Mouse (Mus musculus) E14TG2a.4 (cell line): Measurements from ENCODE around the gene Trp53.

ENCODE experiments used
- CTCF ChIP-seq: conservative IDR thresholded peaks from 2 replicates; pipeline ENCODE4 v1.5.1; 2014; ENCODE audit warnings: low read length
- NANOG ChIP-seq: IDR thresholded peaks from 2 replicates; pipeline ENCODE4 v1.6.1; 2014; ENCODE audit warnings: borderline replicate concordance, low read length, mixed read lengths
- POU5F1 ChIP-seq: IDR thresholded peaks from 2 replicates; pipeline ENCODE4 v1.6.1; 2014; ENCODE audit warnings: low read length, borderline replicate concordance

GRCm38 (mm10) chr11:69604347-69604746, 24.2 kb downstream of the Trp53 start:
- TF ChIP-seq CTCF (no peak), POU5F1 (no peak), NANOG (no peak)
